8 mouse cellular contexts compared by ENCODE assay signal in genomic region chr16:28564075-28564715, GRCm38 (mm10).
DNase-seq lines count a peak whose midpoint lies in the region; ATAC-seq and TF ChIP-seq lines count a peak whose summit lies in the region.

No protein-coding gene starts in this region.

- peak overlapping the region; percentile 99 for H3K4me2 ChIP-seq in hindbrain, embryonic 11.5 days (replicated peaks; ENCODE audit: low read depth, low read length)
- peak overlapping the region; percentile 99 for H3K4me2 ChIP-seq in limb, embryonic 12.5 days

- H3K4me3 ChIP-seq in ES-E14 (ENCODE audit: insufficient read depth in 1 of 2, low read depth in 1 of 2, low read length in 2 of 2, poor library complexity in 1 of 2, severe bottlenecking in 1 of 2) = peak overlapping the region; percentile 69 to 88
- H3K4me3 ChIP-seq in hindbrain, embryonic 11.5 days (ENCODE audit: low read depth, low read length) = peak overlapping the region; percentile 71
- peak overlapping the region; percentile 60 for H3K4me3 ChIP-seq in limb, embryonic 12.5 days (replicated peaks)

- H3K27me3 ChIP-seq in hindbrain, embryonic 11.5 days (ENCODE audit: control insufficient read depth, insufficient read depth, low read length) = peaks cover 11% of the 10 kb centered on the region
- H3K27me3 ChIP-seq in limb, embryonic 12.5 days = peaks cover 35% of the 10 kb centered on the region

- DNase-seq in frontal cortex, postnatal 36 days (ENCODE audit: low spot score in 2 of 2) = peak; percentile 31 to 33
- DNase-seq in frontal cortex, postnatal 14 days (ENCODE audit: low spot score in 2 of 2) = no peak
- DNase-seq in ES-E14 (ENCODE audit: low read depth, low spot score) = peak; percentile 83
- DNase-seq in embryo, embryonic 11.5 days (ENCODE audit: low read depth, low spot score) = peak; percentile 70
- DNase-seq in hindbrain, embryonic 11.5 days (ENCODE audit: low spot score) = peak; percentile 80
- DNase-seq in neural tube, embryonic 10.5 days (ENCODE audit: extremely low spot score, low spot score) = peak; percentile 75

- peak; percentile 79 for ATAC-seq in hindbrain, embryonic 11.5 days (ENCODE audit: low FRiP score)
- ATAC-seq in limb, embryonic 12.5 days (ENCODE audit: insufficient number of reproducible peaks, insufficient read depth, low FRiP score, low TSS enrichment, low read depth) = peak; percentile 76
- ATAC-seq in monocyte, adult 5-6 weeks (replicated peaks; ENCODE audit: insufficient number of reproducible peaks, low FRiP score, low TSS enrichment, poor library complexity, severe bottlenecking) = no peak

- H3K4me1 ChIP-seq in ES-E14 (ENCODE audit: control insufficient read depth in 2 of 2, insufficient read depth in 2 of 2, low read length in 2 of 2, poor library complexity in 1 of 2) = peaks cover 0 to 3% of the 10 kb centered on the region in 2 experiments; a peak in 1 of 4 replicates
- H3K4me1 ChIP-seq in hindbrain, embryonic 11.5 days (replicated peaks; ENCODE audit: control insufficient read depth, insufficient read depth, low read length) = no peaks in the 10 kb centered on the region
- peaks cover 12% of the 10 kb centered on the region for H3K4me1 ChIP-seq in limb, embryonic 12.5 days (replicated peaks)

- no peaks in the 10 kb centered on the region for H3K9me3 ChIP-seq in ES-E14 (ENCODE audit: control insufficient read depth, insufficient read depth, low read depth, low read length)
- H3K9me3 ChIP-seq in hindbrain, embryonic 11.5 days (ENCODE audit: control insufficient read depth, low read length) = no peaks in the 10 kb centered on the region
- no peaks in the 10 kb centered on the region for H3K9me3 ChIP-seq in limb, embryonic 12.5 days

- no peaks in the 10 kb centered on the region for H3K36me3 ChIP-seq in ES-E14 (ENCODE audit: control insufficient read depth, insufficient read depth, low read length, poor library complexity, severe bottlenecking)
- H3K36me3 ChIP-seq in hindbrain, embryonic 11.5 days (ENCODE audit: control insufficient read depth, insufficient read depth, low read length) = no peaks in the 10 kb centered on the region
- H3K36me3 ChIP-seq in limb, embryonic 12.5 days = no peaks in the 10 kb centered on the region

- H3K9ac ChIP-seq in ES-E14 (ENCODE audit: insufficient read depth, low read depth, low read length, poor library complexity, severe bottlenecking) = no peak overlapping the region
- H3K9ac ChIP-seq in hindbrain, embryonic 11.5 days (ENCODE audit: low read depth, low read length) = peak overlapping the region; percentile 33; the same call in 1 of the 2 replicates
- H3K9ac ChIP-seq in limb, embryonic 12.5 days (replicated peaks) = no peak overlapping the region; the same call in 1 of the 2 replicates

- H3K27ac ChIP-seq in ES-E14 (ENCODE audit: insufficient read depth, low read depth, low read length, poor library complexity, severe bottlenecking) = no peak overlapping the region
- H3K27ac ChIP-seq in hindbrain, embryonic 11.5 days (ENCODE audit: low read depth, low read length) = no peak overlapping the region; the same call in 1 of the 2 replicates
- H3K27ac ChIP-seq in limb, embryonic 12.5 days = no peak overlapping the region

- in situ Hi-C loops in ES-E14 (cut with MboI; ENCODE audit: low sequenced_read_pairs in 2 of 2, unreplicated experiment in 2 of 2) = no loop called here

- 0% methylated on average over 44 of the region's 45 CpGs for WGBS in hindbrain, embryonic 11.5 days
- WGBS in limb, embryonic 12.5 days = under 1% methylated on average over 45 of the region's 45 CpGs

TF ChIP-seq in ES-E14, 5 proteins besides CTCF, POLR2A, EP300 and RAD21:
- peak; percentile 32; the same call in 1 of the 2 replicates for TF ChIP-seq HCFC1 (IDR thresholded peaks at IDR 0.05; ENCODE audit: borderline replicate concordance, insufficient read depth, low read length)
- TF ChIP-seq ZNF384 (IDR thresholded peaks at IDR 0.05; ENCODE audit: low read depth, low read length) = no peak
- TF ChIP-seq CHD2 (IDR thresholded peaks at IDR 0.05; ENCODE audit: low read depth, low read length) = no peak
- TF ChIP-seq MAFK (IDR thresholded peaks at IDR 0.05; ENCODE audit: insufficient read depth, low read depth, low read length) = no peak
- TF ChIP-seq ZC3H11A (IDR thresholded peaks at IDR 0.05; ENCODE audit: borderline replicate concordance, low read depth, low read length) = 0 out of 2 replicates have a peak, but pooled peaks have one; percentile 1
TF ChIP-seq in ES-E14: peak in this region for 2.

Comparison
In these comparisons a context has a peak if more than half of its experiments do, and no peak if none do; other contexts are left out.
1. DNase-seq: peak in frontal cortex, postnatal 36 days (2 of 2), ES-E14 (single experiment), embryo, embryonic 11.5 days (single experiment), hindbrain, embryonic 11.5 days (single experiment) and neural tube, embryonic 10.5 days (single experiment); none in frontal cortex, postnatal 14 days (0 of 2).
2. Peak in every context shown above with its lines, with median percentiles within 50 percentile points of each other: H3K4me3 ChIP-seq.